Mouse (Mus musculus): ENCODE results near the gene Ppm1a. TPM values are rescaled to one million over a fixed set of nuclear protein-coding genes. Genes with fewer than 3 reads are reported as not detected.

Gene Ppm1a
- total RNA-seq (2015; ENCODE audit: low replicate concordance) (35.3 and 39.0 TPM in 2 replicates), total RNA-seq (2017; ENCODE audit: low replicate concordance) (59.6 and 85.5 TPM in 2 replicates)

DNA sequence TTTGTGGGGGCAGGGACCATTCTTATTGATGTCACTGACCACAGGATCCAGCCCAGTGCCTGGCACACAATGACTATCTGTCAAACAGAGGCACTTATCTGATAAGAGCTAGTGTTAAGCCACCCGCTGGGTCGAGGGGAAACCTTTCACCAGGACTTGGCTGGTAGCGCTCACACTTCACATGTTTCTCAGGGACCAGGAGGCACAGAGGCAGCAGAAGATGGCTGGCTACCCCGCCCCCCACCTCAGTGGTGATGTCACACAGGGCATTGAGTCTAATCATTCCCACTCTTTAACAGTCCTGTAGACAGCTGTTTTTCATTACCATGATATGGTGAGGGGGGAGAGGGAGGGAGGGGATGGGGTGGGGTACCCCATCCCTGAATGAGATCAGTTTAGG, at the start of gene Ppm1a:
Gene Ppm1a (plus strand): TSS at position 370 of the 400 bp plus-strand sequence.
- no peak for ATAC-seq (replicated peaks; ENCODE audit: low FRiP score, poor library complexity, severe bottlenecking)

DNA sequence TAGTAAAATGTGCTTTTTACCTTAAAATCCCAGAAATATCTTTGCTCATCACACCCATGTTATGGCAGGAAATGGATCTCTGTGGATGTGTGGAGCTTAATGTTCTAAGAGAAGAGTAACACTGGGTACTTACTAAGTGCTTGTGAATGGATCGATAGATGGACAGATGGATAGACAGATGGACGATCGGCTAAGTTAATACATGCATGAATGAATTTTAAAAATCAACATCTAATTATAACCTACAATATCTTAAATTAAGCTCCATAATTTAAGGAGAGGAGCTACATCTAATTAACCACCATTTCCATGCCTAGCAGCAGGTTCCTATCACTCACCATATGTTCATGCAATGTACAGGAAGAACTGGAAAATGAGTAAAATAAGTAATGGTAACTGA, 47.3 kb upstream of the Ppm1a start:
- ATAC-seq (replicated peaks; ENCODE audit: low FRiP score, poor library complexity, severe bottlenecking): no peak

DNA sequence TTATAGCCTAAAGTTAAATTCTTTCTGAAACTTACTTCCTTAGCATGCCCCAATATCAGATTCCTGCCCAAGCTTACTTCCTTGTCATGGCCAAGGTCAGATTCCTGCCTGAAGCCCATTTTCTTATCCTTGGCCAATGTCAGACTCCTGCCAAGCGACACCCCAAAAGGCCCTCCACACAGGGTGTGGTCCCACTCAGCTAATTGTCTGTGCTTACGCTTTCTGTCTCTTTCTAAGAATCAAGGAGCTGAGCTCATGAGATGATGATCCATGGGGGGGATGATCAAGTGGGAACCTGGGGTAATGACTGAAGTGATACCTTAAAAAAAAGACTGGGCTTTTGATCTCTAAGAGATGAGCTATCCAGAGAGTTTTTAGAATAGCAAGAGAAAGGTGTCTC, 42.4 kb upstream of the Ppm1a start:
- no peak for ATAC-seq (replicated peaks; ENCODE audit: low FRiP score, poor library complexity, severe bottlenecking)

DNA sequence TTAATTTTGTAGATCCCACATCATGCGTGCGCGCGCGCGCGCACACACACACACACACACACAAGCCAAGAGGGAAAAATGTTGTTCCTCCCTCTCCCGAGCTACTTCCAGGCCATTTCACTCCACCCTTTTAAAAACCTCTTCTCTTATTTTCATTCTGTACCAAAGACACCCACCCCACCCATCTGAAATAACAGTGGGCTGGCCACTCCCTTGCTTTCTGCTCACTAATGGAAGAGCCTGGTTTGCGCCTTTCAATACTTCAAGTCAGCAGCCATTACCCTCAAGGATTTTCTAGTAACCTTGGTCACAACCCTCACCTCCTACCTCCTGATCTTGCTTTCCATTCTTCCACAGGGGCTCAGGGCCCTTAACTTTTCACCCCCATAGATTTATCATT, 41.4 kb upstream of the Ppm1a start:
- no peak for ATAC-seq (replicated peaks; ENCODE audit: low FRiP score, poor library complexity, severe bottlenecking)

DNA sequence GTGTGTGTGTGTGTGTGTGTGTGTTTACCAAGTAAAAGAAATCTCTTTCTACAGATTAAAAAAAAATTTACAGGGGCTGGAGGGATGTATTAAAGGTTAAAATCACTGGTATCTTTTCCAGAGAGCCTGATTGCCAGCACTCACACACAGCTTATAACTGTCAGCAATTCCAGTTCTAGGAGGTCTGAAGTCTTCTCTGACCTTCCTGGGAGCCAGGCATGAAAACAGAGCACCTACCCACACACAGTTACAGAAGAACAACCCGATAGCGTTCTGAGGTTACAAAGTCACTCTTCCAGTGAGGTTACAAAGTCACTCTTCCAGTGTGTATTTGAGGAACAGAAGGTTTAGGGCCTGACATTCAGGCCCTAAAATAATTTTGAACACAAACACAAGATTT, 38.2 kb upstream of the Ppm1a start:
- ATAC-seq (replicated peaks; ENCODE audit: low FRiP score, poor library complexity, severe bottlenecking): no peak

DNA sequence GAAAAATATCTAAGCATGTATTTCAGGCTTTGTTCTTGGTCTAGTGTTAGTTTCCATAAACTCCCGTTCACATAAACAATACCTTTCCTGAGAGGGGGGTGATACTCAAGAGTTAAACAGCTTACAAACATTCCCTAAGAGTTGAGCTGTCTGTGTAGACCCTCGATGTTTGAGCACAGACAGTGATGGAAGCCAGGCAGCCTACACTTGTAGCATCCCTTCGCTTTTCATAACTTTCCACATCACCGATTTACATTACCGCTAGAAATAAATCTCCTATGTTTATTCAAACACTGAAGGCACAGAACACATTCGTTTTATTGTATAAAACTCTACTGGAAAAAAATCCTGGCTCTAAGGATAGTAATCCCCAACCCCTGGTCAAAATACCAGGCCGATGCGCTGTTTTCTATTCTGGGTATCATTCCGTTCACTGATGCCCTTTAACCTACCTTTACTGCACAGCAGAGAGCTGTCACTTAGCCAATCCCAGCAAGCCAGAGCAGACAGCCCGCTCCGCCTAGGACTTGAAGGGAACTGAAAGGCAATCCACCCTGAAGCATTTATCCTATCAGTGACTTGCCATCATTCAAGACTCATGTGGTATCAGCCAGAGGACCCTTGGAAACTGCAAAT, 37.7 kb upstream of the Ppm1a start:
- no peak for ATAC-seq (replicated peaks; ENCODE audit: low FRiP score, poor library complexity, severe bottlenecking)

DNA sequence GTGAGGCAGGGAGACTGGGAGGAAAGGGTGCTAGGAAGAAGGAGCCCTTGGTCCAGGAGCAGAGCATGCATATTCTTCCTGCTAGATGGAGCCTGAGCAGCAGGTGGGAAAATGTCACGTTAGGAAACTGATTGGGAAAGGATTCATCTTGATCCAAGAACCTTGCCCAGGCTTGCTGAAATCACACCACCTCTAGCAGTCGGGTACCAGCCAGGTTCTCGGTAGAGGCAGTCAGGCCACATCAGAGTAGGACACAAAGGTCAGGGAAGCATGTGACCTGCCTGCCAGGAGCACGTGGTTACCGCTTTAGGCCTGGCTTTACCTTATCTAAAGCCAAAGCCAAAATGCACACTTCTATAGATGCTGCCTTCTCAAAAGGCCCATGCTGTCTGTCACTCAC, 35.5 kb upstream of the Ppm1a start:
- ATAC-seq (replicated peaks; ENCODE audit: low FRiP score, poor library complexity, severe bottlenecking): no peak

DNA sequence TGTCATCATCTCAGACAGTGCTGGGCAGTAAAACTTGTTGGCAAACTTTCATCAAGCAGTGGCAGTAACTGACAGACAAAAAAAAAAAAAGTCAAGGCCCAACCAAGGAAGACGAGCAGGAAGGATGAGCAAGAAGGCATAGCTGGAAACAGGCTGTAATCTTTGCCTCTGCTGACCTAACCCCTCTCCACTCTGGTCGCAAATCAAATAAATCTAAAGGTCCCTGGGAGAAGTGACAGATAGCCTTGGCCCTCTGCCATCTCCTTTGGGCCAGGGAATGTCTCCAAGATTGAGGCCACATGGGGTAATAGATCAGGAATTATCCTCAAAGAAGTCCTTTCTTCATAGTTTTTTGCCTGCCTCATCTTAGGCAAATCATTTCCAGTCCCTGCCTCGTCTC, 33.3 kb upstream of the Ppm1a start:
- no peak for ATAC-seq (replicated peaks; ENCODE audit: low FRiP score, poor library complexity, severe bottlenecking)

DNA sequence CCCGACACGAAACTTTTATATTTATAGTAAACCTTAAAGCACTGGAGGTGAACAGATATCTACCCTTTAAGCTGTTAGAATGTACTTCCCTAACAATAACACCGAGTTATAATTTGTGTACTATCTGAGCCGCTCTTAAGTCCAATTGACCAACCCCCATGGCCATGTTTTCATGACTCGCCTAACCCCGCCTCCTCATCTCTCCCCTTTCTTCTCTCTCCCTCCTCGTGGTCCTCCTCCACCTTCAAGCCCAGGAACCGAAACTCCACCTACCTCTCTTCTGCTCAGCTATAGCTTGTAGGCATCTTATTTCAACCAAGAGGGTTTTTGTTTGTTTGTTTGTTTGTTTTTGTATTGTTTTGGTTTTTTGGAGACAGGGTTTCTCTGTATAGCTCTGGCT, 30.2 kb upstream of the Ppm1a start:
- no peak for ATAC-seq (replicated peaks; ENCODE audit: low FRiP score, poor library complexity, severe bottlenecking)

DNA sequence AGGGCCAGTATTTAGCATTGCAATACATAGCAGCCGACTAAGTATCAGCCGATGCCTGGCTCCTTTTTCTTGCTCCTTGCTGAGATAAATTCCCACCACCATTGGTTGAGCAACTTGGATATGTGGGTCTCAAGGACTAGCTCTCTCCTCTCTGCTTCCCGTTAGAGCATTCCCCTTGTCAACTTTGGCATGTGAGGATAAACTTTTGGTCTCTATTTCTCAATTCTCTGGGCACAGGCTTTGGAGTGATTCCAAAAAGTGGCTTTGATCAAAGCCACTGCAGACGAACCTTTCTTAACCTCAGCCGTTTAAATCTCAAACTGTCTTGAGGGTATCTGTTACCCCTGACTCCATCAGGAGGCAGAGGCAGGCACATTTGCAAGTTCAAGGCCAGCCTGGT, 29.6 kb upstream of the Ppm1a start:
- ATAC-seq (replicated peaks; ENCODE audit: low FRiP score, poor library complexity, severe bottlenecking): no peak

DNA sequence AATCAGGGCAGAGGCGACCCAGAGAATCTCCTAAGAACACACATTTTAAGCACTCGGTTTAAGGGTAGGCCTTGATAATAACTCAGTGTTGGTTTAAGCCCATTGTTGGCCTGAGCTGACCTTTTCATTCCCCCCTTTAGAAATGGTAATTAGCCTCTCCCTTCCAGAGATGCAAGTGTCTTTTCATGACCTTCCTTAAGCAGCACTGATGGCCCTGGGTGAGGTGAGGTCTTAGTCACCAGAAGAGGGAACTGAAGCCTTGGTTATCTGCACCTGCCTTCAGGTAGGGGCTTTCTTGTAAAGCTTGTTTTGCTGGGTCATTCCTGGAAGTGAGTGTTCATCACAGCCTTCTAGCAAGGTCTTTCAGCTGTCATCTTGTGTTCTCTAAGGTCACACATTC, 23.1 kb upstream of the Ppm1a start:
- no peak for ATAC-seq (replicated peaks; ENCODE audit: low FRiP score, poor library complexity, severe bottlenecking)

DNA sequence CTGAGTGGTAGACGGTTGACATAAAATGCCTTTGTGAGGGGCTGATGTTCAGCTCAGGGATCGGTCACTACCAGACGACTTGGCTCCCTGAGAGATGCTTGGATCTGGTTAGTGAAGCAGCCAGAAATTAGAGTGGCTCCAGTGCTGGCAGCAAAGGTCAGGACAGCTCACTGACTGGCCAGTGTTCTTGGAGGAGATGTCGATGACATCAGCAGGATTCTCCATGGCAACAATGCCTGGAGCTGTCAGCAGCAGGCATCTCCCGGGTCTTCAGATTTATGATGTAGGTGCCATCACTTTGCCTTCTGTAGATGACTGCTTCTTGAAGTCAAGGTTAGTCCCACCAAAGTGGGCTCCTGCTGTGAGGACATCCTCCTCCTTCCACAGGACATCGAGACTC, 16.1 kb upstream of the Ppm1a start:
- ATAC-seq (replicated peaks; ENCODE audit: low FRiP score, poor library complexity, severe bottlenecking): no peak

DNA sequence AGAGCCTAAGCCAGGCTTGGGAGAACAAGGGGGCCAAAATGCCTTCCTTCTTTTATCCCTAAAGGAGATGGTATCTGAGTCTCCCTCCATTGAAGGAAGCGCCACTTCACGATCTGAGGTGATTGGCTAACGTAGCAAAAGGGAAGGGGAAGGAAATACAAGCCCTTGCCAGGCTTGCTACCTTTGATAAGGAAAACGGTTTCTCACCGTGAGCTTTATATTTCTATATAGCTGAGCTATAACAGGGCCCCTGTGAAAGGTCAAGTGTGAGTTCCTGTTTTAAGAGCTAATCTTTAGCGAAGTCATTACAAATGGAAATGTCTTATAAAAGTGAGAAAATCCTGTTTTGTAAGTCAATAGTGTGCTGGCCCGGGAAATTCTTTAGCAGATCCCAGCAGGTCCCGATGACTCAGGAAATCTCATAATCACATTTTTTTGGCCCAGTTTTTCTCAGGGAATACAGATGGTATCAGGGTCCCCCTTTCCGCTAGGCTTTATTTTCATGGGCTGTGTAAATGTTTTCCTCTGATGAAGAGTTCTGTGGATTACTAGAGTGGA, 12.4 kb upstream of the Ppm1a start:
- no peak for ATAC-seq (replicated peaks; ENCODE audit: low FRiP score, poor library complexity, severe bottlenecking)

DNA sequence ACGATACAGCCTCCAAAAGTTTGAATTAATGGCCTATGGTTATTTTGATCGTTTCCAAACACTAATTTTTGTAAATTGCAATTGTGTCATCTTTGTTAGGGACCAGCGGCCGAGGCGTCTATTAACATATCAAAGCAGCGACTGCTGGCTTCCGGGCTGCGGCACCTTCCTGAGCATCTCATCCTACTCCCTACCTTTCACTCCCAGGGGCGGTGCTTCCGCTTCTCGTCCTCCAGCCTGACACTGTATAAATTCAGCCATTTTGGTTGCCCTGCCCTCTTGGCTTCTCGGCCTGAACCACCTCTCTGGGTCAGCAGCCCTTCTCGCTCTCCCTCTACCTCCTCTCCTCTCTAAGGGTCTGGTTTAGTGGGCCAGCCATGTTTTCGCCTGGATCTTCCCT, 11.8 kb upstream of the Ppm1a start:
- no peak for ATAC-seq (replicated peaks; ENCODE audit: low FRiP score, poor library complexity, severe bottlenecking)

DNA sequence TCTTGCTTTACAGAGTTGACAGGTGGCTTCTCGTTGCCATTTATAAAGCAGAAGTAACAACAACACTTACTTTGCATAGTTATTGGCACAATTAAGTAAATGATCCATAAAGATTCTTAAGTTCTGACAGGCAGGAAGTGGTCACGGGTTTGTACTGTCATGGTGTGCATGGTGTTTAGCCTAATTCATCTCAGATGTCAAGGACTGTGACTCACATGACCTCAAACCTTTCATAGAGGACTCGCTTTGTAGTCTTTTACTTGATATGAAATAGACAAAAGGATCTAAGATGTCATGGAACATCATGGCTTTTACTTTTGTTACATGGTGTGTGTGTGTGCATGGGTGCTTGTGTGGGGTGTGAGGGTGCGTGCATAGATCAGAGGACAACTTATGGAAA, 8.9 kb upstream of the Ppm1a start:
- no peak for ATAC-seq (replicated peaks; ENCODE audit: low FRiP score, poor library complexity, severe bottlenecking)

DNA sequence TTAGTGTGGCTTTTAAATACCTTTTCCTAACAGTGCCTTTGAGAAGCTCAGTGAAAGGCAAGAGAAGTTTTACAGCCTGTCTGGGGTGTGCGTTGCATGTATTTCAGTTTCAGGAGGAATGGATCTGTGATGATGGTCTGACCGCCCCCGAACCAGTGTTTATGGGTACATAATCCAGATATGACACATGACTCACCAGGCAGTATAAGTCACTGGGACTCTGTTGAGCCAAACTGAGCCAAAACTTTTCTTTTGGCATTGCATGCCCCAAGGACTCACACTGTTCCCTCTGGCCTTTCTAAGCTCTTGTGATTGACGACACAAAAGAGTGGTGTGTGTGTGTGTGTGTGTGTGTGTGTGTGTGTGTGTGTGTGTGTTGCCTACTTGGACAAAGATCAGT, 8.4 kb upstream of the Ppm1a start:
- no peak for ATAC-seq (replicated peaks; ENCODE audit: low FRiP score, poor library complexity, severe bottlenecking)

DNA sequence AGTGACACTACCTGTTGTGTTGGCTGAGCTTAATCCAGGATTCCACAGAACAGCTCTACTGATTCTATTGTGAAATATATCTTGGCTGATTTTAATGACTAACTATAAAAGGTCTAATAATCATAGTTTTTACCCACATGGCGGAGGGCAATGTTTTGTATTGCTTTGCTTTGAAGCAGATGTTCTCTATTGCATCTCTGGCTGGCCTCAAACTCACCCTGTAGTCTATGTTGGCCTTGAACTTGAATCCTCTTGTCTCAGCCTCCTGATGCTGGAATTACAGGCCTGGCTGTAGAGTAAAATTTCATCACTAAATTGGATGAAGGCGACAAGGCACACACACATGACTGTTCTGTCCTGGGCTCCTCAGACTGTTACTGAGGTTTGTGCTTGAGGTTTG, 7.8 kb upstream of the Ppm1a start:
- ATAC-seq (replicated peaks; ENCODE audit: low FRiP score, poor library complexity, severe bottlenecking): no peak

DNA sequence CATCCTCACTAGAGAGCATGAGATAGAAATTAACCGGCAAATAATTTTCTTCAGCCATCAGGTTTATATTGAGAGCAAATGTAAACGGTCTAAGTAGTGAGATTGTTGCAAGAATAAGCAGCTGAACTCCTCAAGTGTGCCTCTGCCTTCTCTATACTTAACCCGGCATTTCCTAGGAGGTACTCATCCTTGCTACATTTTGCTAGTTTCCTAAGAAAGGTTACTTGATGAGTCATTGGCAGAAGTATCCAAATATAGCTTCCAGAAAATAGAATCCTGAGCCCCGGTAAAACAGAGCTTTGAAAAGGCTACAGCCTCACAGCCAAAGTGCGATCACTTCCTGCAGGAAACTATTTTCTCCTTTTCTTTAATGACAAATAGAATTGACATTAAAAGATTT, 7.2 kb upstream of the Ppm1a start:
- no peak for ATAC-seq (replicated peaks; ENCODE audit: low FRiP score, poor library complexity, severe bottlenecking)

DNA sequence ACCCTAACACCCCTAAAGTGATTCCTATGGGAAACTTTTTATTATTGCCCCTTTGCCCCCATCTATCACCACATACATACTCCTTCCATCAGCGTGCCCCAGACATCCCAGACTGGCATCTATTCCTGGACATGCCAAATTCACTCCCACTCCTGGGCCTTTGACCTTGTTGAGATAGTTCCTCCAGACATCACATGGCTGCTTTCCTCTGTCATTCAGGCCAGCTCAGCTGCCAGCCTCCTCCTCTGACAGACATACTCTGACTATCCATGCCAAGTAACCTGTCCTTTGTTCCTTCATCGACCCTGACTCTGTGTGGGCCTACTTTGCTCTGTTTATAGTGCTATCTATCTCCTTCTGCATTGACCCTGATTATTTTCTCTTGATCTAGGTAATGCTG, 6.6 kb upstream of the Ppm1a start:
- no peak for ATAC-seq (replicated peaks; ENCODE audit: low FRiP score, poor library complexity, severe bottlenecking)

DNA sequence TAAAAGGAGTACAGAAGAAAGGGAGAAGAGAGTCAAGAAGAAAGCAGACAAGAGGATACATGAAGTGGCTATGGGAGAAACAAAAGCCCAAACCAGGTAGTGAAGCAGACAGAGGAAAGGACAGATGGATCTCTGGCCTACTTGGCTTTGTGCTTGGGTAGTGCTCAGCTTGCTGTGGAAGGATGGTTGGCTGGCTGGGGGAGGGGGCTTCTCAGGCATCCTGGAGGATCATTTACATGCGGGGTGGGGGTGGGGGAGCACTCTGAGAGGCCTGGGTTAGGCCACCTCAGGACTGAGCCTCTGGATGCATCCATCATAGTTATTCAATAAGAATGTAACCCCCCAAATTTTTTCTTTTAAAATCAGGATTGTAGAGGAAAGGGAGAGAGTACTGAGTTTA, 341 bp downstream of the Ppm1a start:
- no peak for ATAC-seq (replicated peaks; ENCODE audit: low FRiP score, poor library complexity, severe bottlenecking)

DNA sequence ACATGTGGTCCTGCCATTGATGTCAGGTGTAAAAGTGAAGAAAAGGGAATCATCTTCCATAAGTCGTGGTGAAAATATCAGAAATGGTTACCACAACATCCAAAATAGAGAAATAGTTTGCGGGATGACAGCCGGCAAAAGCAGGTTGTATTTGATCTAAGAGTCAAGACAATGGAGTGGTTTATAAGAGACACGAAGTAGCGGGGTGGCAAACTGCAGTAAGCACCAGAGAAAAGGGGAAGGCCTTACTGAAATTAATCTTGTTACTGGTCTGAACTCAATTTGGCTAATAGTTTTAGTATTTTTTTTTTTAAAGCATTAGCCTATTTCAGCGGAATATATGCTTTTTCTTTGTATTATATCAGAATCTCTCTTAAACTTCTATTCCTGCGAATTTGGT, 2.7 kb downstream of the Ppm1a start:
- ATAC-seq (replicated peaks; ENCODE audit: low FRiP score, poor library complexity, severe bottlenecking): no peak
